Mouse (Mus musculus) limb, embryonic 10.5 days (tissue): ENCODE measurements around the gene P4hb. TPM values are rescaled to one million over a fixed set of nuclear protein-coding genes. Genes with fewer than 3 reads are reported as not detected.

Experiments used
- DNase-seq: peaks from one replicate; pipeline ENCODE4 v3.0.0-alpha.2; 2017; ENCODE audit warnings: low spot score
- H3K27ac ChIP-seq: fragments of 300-500 bp; sonication (generic); 2 replicates; pipeline ENCODE4 v1.5.1; 2016; ENCODE audit warnings: mild to moderate bottlenecking
- H3K27me3 ChIP-seq: fragments of 300-500 bp; sonication (generic); 2 replicates; pipeline ENCODE4 v1.6.1; 2016; ENCODE audit warnings: low read depth, mild to moderate bottlenecking; ENCODE audit not compliant: poor library complexity, severe bottlenecking
- H3K36me3 ChIP-seq: fragments of 300-500 bp; sonication (generic); 2 replicates; pipeline ENCODE4 v1.6.1; 2016; ENCODE audit warnings: mild to moderate bottlenecking, moderate library complexity
- H3K4me1 ChIP-seq: fragments of 300-500 bp; sonication (generic); 2 replicates; pipeline ENCODE4 v1.6.1; 2016
- H3K4me3 ChIP-seq: fragments of 300-500 bp; sonication (generic); 2 replicates; pipeline ENCODE4 v1.5.1; 2016; ENCODE audit warnings: mild to moderate bottlenecking, moderate library complexity
- H3K9me3 ChIP-seq: fragments of 300-500 bp; sonication (generic); replicated peaks from 2 replicates; pipeline ENCODE4 v1.6.1; 2016; ENCODE audit warnings: mild to moderate bottlenecking
- WGBS: fragments of 180-500 bp; shearing (Covaris S2); methylation state at CpG from one replicate; pipeline ENCODE4 v1.1.7; 2016; 5-methylcytosine and 5-hydroxymethylcytosine counted together
- polyA plus RNA-seq: library from polyadenylated mRNA; unstranded; fragments of >200 nt; fragmentation: Nextera tagmentation; extraction: Ambion mirVana; gene quantifications from 2 replicates; pipeline ENCODE4 v1.2.1, GENCODE M21; 2016

The P4hb gene
- 613 and 656 TPM in 2 replicates for polyA plus RNA-seq

GRCm38 (mm10) chr11:120572752-120573584, at the start of gene P4hb:
Gene P4hb (minus strand): TSS chr11:120573253.
- WGBS = under 1% methylated on average over 94 of the region's 94 CpGs
- H3K27ac ChIP-seq = peak within 1 kb of the TSS; percentile 94
- peak within 1 kb of the TSS; percentile 100 for H3K4me3 ChIP-seq
- peak; percentile 99 for DNase-seq
- no peaks in the 10 kb centered on the region for H3K9me3 ChIP-seq
- H3K36me3 ChIP-seq = peaks cover 55% of the 10 kb centered on the region
- no peaks in the 10 kb centered on the region for H3K27me3 ChIP-seq
- peaks cover 24% of the 10 kb centered on the region for H3K4me1 ChIP-seq

GRCm38 (mm10) chr11:120622805-120623204, 49.8 kb upstream of the P4hb start:
- Histone ChIP-seq H3K27me3 (no peaks in the 10 kb centered on the region), H3K27ac (no peak overlapping the region), H3K4me3 (no peak overlapping the region), H3K4me1 (peaks cover 26% of the 10 kb centered on the region), H3K36me3 (peaks cover 73% of the 10 kb centered on the region), H3K9me3 (no peaks in the 10 kb centered on the region)
- DNase-seq = no peak
- 93% methylated on average over 6 of the region's 6 CpGs for WGBS

- Histone ChIP-seq H3K27me3 (no peaks in the 10 kb centered on the region), H3K9me3 (no peaks in the 10 kb centered on the region), H3K4me3 (no peak overlapping the region), H3K36me3 (peaks cover 65% of the 10 kb centered on the region), H3K4me1 (peaks cover 33% of the 10 kb centered on the region), H3K27ac (no peak overlapping the region)
- whole genome bisulfite sequencing = 95% methylated on average over 14 of the region's 14 CpGs
- DNase-seq = no peak
Observed at GRCm38 (mm10) chr11:120620195-120620594, 47.1 kb upstream of the P4hb start.

DNA sequence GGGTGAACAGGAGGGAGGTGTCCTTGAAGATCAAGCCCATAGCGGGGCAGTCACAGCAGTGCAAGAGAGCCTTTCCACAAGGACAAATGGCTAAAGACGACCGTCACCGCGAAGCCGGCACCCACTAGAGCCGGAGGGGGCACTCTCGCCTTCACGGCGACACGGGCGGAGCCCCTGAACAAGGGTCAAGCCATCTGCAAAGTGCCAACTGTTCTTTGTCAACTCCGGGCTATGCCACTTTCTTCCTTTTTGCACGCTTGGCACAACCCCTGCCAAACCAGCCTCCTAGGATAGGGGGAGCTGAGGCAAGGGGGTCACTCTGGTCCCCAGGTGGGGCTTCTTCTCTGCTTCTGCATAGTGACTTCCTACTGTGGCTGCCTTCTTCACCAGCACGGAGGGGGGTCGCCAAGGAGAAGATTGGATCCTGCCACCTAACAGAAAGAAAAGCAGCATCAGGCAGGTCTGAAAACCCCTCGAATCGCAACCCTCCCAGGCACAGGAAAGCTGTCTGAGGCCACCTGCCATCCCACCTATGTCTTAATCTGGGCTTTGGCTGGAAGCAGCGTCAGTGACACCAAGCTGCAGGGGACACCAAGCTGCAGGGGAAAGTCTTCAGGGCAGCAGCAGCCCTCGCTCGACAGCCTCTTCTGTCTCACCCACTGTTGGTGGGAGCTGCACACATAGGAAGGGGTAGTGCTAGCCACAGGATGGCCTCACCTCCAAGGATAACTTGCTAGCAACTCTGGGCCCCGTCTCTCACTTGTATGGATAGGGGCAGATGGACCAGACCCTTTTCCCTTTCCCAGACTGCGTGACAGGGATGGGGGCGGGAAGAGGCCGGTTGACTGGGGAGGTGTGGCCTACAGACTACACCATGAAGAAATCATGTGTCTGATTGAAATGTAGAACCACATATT, 45.8 kb upstream of the P4hb start:
- 94% methylated on average over 25 of the region's 25 CpGs for WGBS
- Histone ChIP-seq H3K27ac (no peak overlapping the region), H3K9me3 (no peaks in the 10 kb centered on the region), H3K4me1 (peaks cover 22% of the 10 kb centered on the region), H3K27me3 (no peaks in the 10 kb centered on the region), H3K4me3 (0 out of 2 replicates have a peak overlapping the region, but pooled peaks have one; percentile 85), H3K36me3 (peaks cover 76% of the 10 kb centered on the region)
- no peak for DNase-seq

DNA sequence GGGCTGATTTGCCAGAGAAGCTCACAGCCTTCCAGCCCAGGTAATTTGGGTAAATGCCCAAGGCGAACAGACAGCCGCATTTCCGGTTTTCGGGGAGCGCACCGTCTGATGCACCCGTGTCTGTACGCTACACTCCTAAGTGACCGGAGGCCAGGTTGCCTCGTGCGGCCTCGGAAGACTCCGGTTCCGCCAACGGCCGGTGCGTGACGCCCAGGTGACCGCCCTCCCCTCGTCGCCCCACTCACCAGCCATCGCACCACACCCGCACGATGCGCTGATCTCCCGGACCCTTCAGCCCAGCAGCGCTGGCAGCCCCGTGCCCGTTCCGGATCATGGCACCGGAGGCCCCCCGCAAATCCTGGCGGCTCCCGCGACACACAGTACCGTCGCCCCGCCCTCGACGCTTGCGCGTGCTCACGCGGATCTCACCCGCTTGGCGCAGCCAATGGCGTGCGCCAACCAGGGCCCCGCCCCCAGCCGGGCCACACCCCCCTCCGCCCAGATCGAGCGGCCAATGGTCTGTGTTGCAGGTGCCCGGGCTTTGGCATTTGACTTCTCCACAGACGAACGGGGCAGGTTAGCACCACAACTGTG, 44.6 kb upstream of the P4hb start, which contains the start of gene Pcyt2:
TSS of gene Pcyt2 (minus strand) at position 418 of the 594 bp plus-strand sequence.
- Histone ChIP-seq H3K4me3 (peak within 1 kb of the TSS; percentile 85), H3K4me1 (peaks cover 20% of the 10 kb centered on the region), H3K9me3 (no peaks in the 10 kb centered on the region), H3K36me3 (peaks cover 80% of the 10 kb centered on the region), H3K27me3 (no peaks in the 10 kb centered on the region), H3K27ac (peak within 1 kb of the TSS; percentile 90)
- 1% methylated on average over 56 of the region's 56 CpGs for WGBS
- DNase-seq = peak; percentile 93

- Histone ChIP-seq H3K4me1 (peaks cover 20% of the 10 kb centered on the region), H3K27ac (peak overlapping the region; percentile 90), H3K36me3 (peaks cover 81% of the 10 kb centered on the region), H3K27me3 (no peaks in the 10 kb centered on the region), H3K4me3 (peak overlapping the region; percentile 85), H3K9me3 (no peaks in the 10 kb centered on the region)
- DNase-seq = no peak
- WGBS = 51% methylated on average over 4 of the region's 4 CpGs
Observed at GRCm38 (mm10) chr11:120616617-120617294, 43.7 kb upstream of the P4hb start.

DNA sequence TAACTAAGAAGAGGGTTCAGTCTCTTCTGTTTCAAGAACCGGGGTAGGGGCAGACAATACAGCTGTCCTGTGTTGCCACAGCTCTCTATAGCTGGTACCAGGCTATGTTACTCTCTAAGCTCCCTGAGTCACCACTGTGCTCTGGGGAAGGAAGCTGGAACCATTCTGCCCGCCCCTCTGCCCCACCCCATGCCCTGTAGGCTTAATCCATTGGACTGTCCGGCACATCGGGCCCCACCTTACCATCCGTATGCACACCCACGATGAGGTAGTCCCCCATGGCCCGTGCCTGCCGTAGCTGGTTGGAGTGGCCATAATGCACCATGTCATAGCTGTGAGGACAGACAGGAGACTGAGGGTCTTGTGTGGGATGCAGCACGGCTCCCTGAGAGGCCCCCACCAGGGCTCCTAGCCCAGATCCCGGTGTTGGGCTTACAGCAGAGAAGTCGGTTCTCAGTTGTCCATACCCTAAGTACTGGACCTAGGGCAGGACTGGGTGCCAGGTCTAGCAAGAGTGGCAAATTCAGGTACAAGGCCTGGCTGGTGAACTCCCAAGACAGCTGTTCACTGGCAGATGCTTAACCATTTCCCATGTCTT, 42.7 kb upstream of the P4hb start:
- no peaks in the 10 kb centered on the region for H3K27me3 ChIP-seq
- H3K4me3 ChIP-seq = peak overlapping the region; percentile 16; the same call in 1 of the 2 replicates
- H3K9me3 ChIP-seq = no peaks in the 10 kb centered on the region
- no peak overlapping the region for H3K27ac ChIP-seq
- WGBS = 95% methylated on average over 11 of the region's 11 CpGs
- DNase-seq = no peak
- H3K4me1 ChIP-seq = peaks cover 20% of the 10 kb centered on the region
- peaks cover 81% of the 10 kb centered on the region for H3K36me3 ChIP-seq

DNA sequence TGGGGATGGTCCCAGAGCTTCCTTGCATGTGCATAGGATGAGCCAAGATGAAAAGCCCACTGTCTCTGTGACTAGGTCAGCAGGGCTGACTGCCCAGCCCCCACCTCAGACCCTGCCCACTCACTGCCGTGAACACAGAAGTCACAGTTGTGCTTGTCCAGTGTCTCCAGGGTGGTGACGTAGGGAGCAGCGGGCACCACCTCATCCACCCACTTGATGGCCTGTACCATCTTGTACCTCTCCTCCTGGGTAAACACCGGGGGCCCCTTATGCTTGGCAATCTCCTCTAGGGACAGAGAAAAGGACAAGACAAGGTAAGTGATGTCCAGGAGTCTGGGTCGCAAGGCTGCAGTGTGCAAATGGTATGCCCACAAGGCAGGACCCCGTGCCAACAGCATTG, 42.1 kb upstream of the P4hb start:
- no peak overlapping the region for H3K4me3 ChIP-seq
- no peak for DNase-seq
- H3K27ac ChIP-seq = no peak overlapping the region
- 95% methylated on average over 6 of the region's 6 CpGs for WGBS
- peaks cover 81% of the 10 kb centered on the region for H3K36me3 ChIP-seq
- H3K27me3 ChIP-seq = no peaks in the 10 kb centered on the region
- no peaks in the 10 kb centered on the region for H3K9me3 ChIP-seq
- H3K4me1 ChIP-seq = peaks cover 20% of the 10 kb centered on the region

GRCm38 (mm10) chr11:120613976-120614375, 40.9 kb upstream of the P4hb start:
- no peak for DNase-seq
- H3K36me3 ChIP-seq = peaks cover 82% of the 10 kb centered on the region
- no peaks in the 10 kb centered on the region for H3K9me3 ChIP-seq
- 90% methylated on average over 8 of the region's 8 CpGs for WGBS
- H3K4me3 ChIP-seq = no peak overlapping the region
- H3K27ac ChIP-seq = no peak overlapping the region
- H3K27me3 ChIP-seq = peaks cover 10% of the 10 kb centered on the region
- peaks cover 25% of the 10 kb centered on the region for H3K4me1 ChIP-seq

- H3K4me3 ChIP-seq = no peak overlapping the region
- no peak for DNase-seq
- peaks cover 29% of the 10 kb centered on the region for H3K4me1 ChIP-seq
- H3K36me3 ChIP-seq = peaks cover 82% of the 10 kb centered on the region
- H3K9me3 ChIP-seq = no peaks in the 10 kb centered on the region
- 88% methylated on average over 10 of the region's 10 CpGs for WGBS
- H3K27ac ChIP-seq = no peak overlapping the region
- peaks cover 15% of the 10 kb centered on the region for H3K27me3 ChIP-seq
Observed at GRCm38 (mm10) chr11:120613481-120613972, 40.5 kb upstream of the P4hb start.

GRCm38 (mm10) chr11:120612763-120613162, 39.7 kb upstream of the P4hb start:
- Histone ChIP-seq H3K27ac (no peak overlapping the region), H3K36me3 (peaks cover 74% of the 10 kb centered on the region), H3K4me1 (peaks cover 32% of the 10 kb centered on the region), H3K27me3 (peaks cover 22% of the 10 kb centered on the region), H3K9me3 (no peaks in the 10 kb centered on the region), H3K4me3 (peak overlapping the region; percentile 23)
- DNase-seq = peak; percentile 81
- 39% methylated on average over 6 of the region's 6 CpGs for WGBS
